Mouse (Mus musculus): Measurements from ENCODE around the gene Coq2.

Gene Coq2

GRCm38 (mm10) chr5:100620952-100621351 lies 54.0 kb downstream of the Coq2 start:
- peak; percentile 62 for DNase-seq (ENCODE audit: low read depth)

- no peak for DNase-seq (ENCODE audit: low read depth)
Measured at GRCm38 (mm10) chr5:100619586-100620275, 55.2 kb downstream of the Coq2 start.

- no peak for DNase-seq (ENCODE audit: low read depth)
Measured at GRCm38 (mm10) chr5:100613896-100614768, 60.8 kb downstream of the Coq2 start.

GRCm38 (mm10) chr5:100607868-100608267 lies 67.1 kb downstream of the Coq2 start:
- DNase-seq (ENCODE audit: low read depth), result no peak

GRCm38 (mm10) chr5:100607090-100607762 lies 67.7 kb downstream of the Coq2 start:
- DNase-seq (ENCODE audit: low read depth), result no peak

- no peak for DNase-seq (ENCODE audit: low read depth)
Measured at GRCm38 (mm10) chr5:100605828-100606229, 69.1 kb downstream of the Coq2 start.

All from naive thymus-derived CD4-positive, alpha-beta T cell, adult 2 months (primary cell).